Mouse (Mus musculus) ES-Bruce4 (cell line): ENCODE results near the gene Mrgpra6.

Experiments used
- CTCF ChIP-seq: IDR thresholded peaks from one replicate; pipeline ENCODE4 v1.8.1; 2011; ENCODE audit warnings: low read depth, low read length
- EP300 ChIP-seq: IDR thresholded peaks from 2 replicates; pipeline ENCODE4 v1.6.1; 2011; ENCODE audit warnings: low read depth, low read length; ENCODE audit not compliant: insufficient read depth
- POLR2A ChIP-seq: IDR thresholded peaks from one replicate; pipeline ENCODE4 v1.8.1; 2011; ENCODE audit warnings: low read length; ENCODE audit not compliant: insufficient read depth

GRCm38 (mm10) chr7:47155849-47156248 is 48.9 kb downstream of the Mrgpra6 start:
- TF ChIP-seq POLR2A (no peak), CTCF (no peak), EP300 (no peak)
